Mouse (Mus musculus) MEL (cell line): ENCODE results near the gene Vtcn1. TPM values are rescaled to one million over a fixed set of nuclear protein-coding genes. Genes with fewer than 3 reads are reported as not detected.

Experiments used
- DNase-seq: peaks from one replicate; pipeline ENCODE4 v3.0.0; 2011; ENCODE audit warnings: low read depth, low spot score
- H3K27ac ChIP-seq: 2 replicates; pipeline ENCODE4 v1.5.1; 2012; ENCODE audit warnings: low read depth, mild to moderate bottlenecking, control low read depth, low read length, moderate library complexity; ENCODE audit not compliant: control insufficient read depth
- H3K27me3 ChIP-seq, 2 experiments: fragments of 150-350 bp in 1 of 2; sonication (generic) in 1 of 2; 2 replicates each; pipeline ENCODE4 v1.6.1; 2012; ENCODE audit warnings: low read length in 2 of 2, mild to moderate bottlenecking in 2 of 2, improper control_type of control experiment in 1 of 2, moderate library complexity in 1 of 2; ENCODE audit not compliant: insufficient read depth in 2 of 2, control insufficient read depth in 1 of 2
- H3K36me3 ChIP-seq, 2 experiments: 2 replicates each; pipeline ENCODE4 v1.6.1; 2012 to 2014; ENCODE audit warnings: low read length in 2 of 2, improper control_type of control experiment in 1 of 2, inconsistent platforms in 1 of 2, mild to moderate bottlenecking in 1 of 2; ENCODE audit not compliant: insufficient read depth in 2 of 2, control insufficient read depth in 1 of 2
- H3K4me1 ChIP-seq, 2 experiments: fragments of 150-350 bp in 1 of 2; sonication (generic) in 1 of 2; 2 replicates each; pipeline ENCODE4 v1.6.1; 2012; ENCODE audit warnings: low read length in 2 of 2, improper control_type of control experiment in 1 of 2, mild to moderate bottlenecking in 1 of 2; ENCODE audit not compliant: insufficient read depth in 2 of 2, control insufficient read depth in 1 of 2
- H3K4me3 ChIP-seq, 2 experiments: fragments of 150-350 bp in 1 of 2; sonication (generic) in 1 of 2; 2 replicates each; pipeline ENCODE4 v1.5.1; 2012; ENCODE audit warnings: low read depth in 2 of 2, low read length in 2 of 2, mild to moderate bottlenecking in 2 of 2, moderate library complexity in 2 of 2, control low read depth in 1 of 2, improper control_type of control experiment in 1 of 2; ENCODE audit not compliant: control insufficient read depth in 1 of 2, insufficient read depth in 1 of 2
- H3K79me2 ChIP-seq: 2 replicates; pipeline ENCODE4 v1.6.1; 2012; ENCODE audit warnings: mild to moderate bottlenecking, low read length, moderate library complexity; ENCODE audit not compliant: control insufficient read depth, poor library complexity, insufficient read depth
- H3K9ac ChIP-seq: 2 replicates; pipeline ENCODE4 v1.6.1; 2012; ENCODE audit warnings: low read depth, mild to moderate bottlenecking, control low read depth, low read length, moderate library complexity; ENCODE audit not compliant: control insufficient read depth, poor library complexity, severe bottlenecking
- H3K9me3 ChIP-seq: fragments of 150-350 bp; sonication (generic); replicated peaks from 2 replicates; pipeline ENCODE4 v1.6.1; 2012; ENCODE audit warnings: mild to moderate bottlenecking, low read length, improper control_type of control experiment, moderate library complexity; ENCODE audit not compliant: insufficient read depth
- BHLHE40 ChIP-seq: IDR thresholded peaks from 2 replicates; pipeline ENCODE4 v1.6.1; 2012; ENCODE audit warnings: low read depth, mild to moderate bottlenecking, inconsistent platforms, low read length, improper control_type of control experiment, borderline replicate concordance
- CHD1 ChIP-seq: IDR thresholded peaks from 2 replicates; pipeline ENCODE4 v1.6.1; 2012; ENCODE audit warnings: low read depth, mild to moderate bottlenecking, inconsistent platforms, low read length, improper control_type of control experiment
- CTCF ChIP-seq, 3 experiments: IDR thresholded peaks in 2 of 3; conservative IDR thresholded peaks in 1 of 3; 2 replicates each; pipeline ENCODE4 v1.5.1; 2011 to 2012; ENCODE audit warnings: low read length in 3 of 3, low read depth in 2 of 3, mild to moderate bottlenecking in 2 of 3, improper control_type of control experiment in 1 of 3, inconsistent platforms in 1 of 3, mixed read lengths in 1 of 3, moderate library complexity in 1 of 3; ENCODE audit not compliant: control insufficient read depth in 1 of 3, insufficient read depth in 1 of 3, poor library complexity in 1 of 3, severe bottlenecking in 1 of 3
- E2F4 ChIP-seq: IDR thresholded peaks from 2 replicates; pipeline ENCODE4 v1.6.1; 2011; ENCODE audit warnings: low read depth, low read length, improper control_type of control experiment, borderline replicate concordance
- ELF1 ChIP-seq: IDR thresholded peaks from 2 replicates; pipeline ENCODE4 v1.6.1; 2014; ENCODE audit warnings: low read depth, mild to moderate bottlenecking, inconsistent platforms, low read length, improper control_type of control experiment, moderate library complexity
- KAT2A ChIP-seq: conservative IDR thresholded peaks from 2 replicates; pipeline ENCODE4 v1.6.1; 2012; ENCODE audit warnings: low read depth, low read length, improper control_type of control experiment, inconsistent platforms
- MYC ChIP-seq: IDR thresholded peaks from 2 replicates; pipeline ENCODE4 v1.6.1; 2011; ENCODE audit warnings: low read depth, mild to moderate bottlenecking, low read length, improper control_type of control experiment, moderate library complexity
- NELFE ChIP-seq: IDR thresholded peaks from 2 replicates; pipeline ENCODE4 v1.6.1; 2011; ENCODE audit warnings: low read depth, low read length, improper control_type of control experiment
- NRF1 ChIP-seq: IDR thresholded peaks from 2 replicates; pipeline ENCODE4 v1.6.1; 2014; ENCODE audit warnings: low read depth, mild to moderate bottlenecking, inconsistent platforms, low read length, improper control_type of control experiment, moderate library complexity; ENCODE audit not compliant: poor library complexity, insufficient read depth, severe bottlenecking
- POLR2A ChIP-seq, 2 experiments: IDR thresholded peaks; 2 replicates each; pipeline ENCODE4 v1.6.1; 2011 to 2012; ENCODE audit warnings: low read length in 2 of 2, mild to moderate bottlenecking in 2 of 2, control low read depth in 1 of 2, improper control_type of control experiment in 1 of 2, low read depth in 1 of 2, moderate library complexity in 1 of 2; ENCODE audit not compliant: control insufficient read depth in 1 of 2, insufficient read depth in 1 of 2, poor library complexity in 1 of 2
- POLR2AphosphoS2 ChIP-seq: IDR thresholded peaks from 2 replicates; pipeline ENCODE4 v1.6.1; 2011; ENCODE audit warnings: low read length, improper control_type of control experiment
- TAL1 ChIP-seq: IDR thresholded peaks from 2 replicates; pipeline ENCODE4 v1.6.1; 2012; ENCODE audit warnings: mild to moderate bottlenecking, inconsistent platforms, low read length, moderate library complexity, mixed read lengths
- UBTF ChIP-seq: IDR thresholded peaks from 2 replicates; pipeline ENCODE4 v1.6.1; 2012; ENCODE audit warnings: low read depth, mild to moderate bottlenecking, inconsistent platforms, low read length, improper control_type of control experiment, moderate library complexity, borderline replicate concordance; ENCODE audit not compliant: insufficient read depth
- USF1 ChIP-seq: IDR thresholded peaks from 2 replicates; pipeline ENCODE4 v1.6.1; 2014; ENCODE audit warnings: low read depth, mild to moderate bottlenecking, inconsistent platforms, low read length, improper control_type of control experiment, moderate library complexity
- USF2 ChIP-seq, 2 experiments: IDR thresholded peaks; 2 replicates each; pipeline ENCODE4 v1.6.1; 2011 to 2012; ENCODE audit warnings: improper control_type of control experiment in 2 of 2, low read length in 2 of 2, borderline replicate concordance in 1 of 2, inconsistent platforms in 1 of 2, low read depth in 1 of 2, mild to moderate bottlenecking in 1 of 2; ENCODE audit not compliant: insufficient read depth in 1 of 2
- ZC3H11A ChIP-seq: IDR thresholded peaks from 2 replicates; pipeline ENCODE4 v1.6.1; 2012; ENCODE audit warnings: low read depth, mild to moderate bottlenecking, inconsistent platforms, low read length, improper control_type of control experiment
- ZMIZ1 ChIP-seq: IDR thresholded peaks from 2 replicates; pipeline ENCODE4 v1.6.1; 2012; ENCODE audit warnings: low read depth, mild to moderate bottlenecking, inconsistent platforms, low read length, improper control_type of control experiment, moderate library complexity
- ZNF384 ChIP-seq: IDR thresholded peaks from 2 replicates; pipeline ENCODE4 v1.6.1; 2012; ENCODE audit warnings: low read depth, mild to moderate bottlenecking, inconsistent platforms, low read length, improper control_type of control experiment
- polyA plus RNA-seq, 2 experiments: library from polyadenylated mRNA; stranded (reverse) in 1 of 2; unstranded in 1 of 2; fragments of >175 nt in 1 of 2; fragments of >200 nt in 1 of 2; gene quantifications; 2 replicates each; pipeline versions ENCODE4 v1.2.1 to v1.2.4; 2012; ENCODE audit warnings: low replicate concordance in 2 of 2, low read depth in 1 of 2; ENCODE audit not compliant: insufficient read length in 2 of 2, insufficient read depth in 1 of 2, missing spikeins in 1 of 2
- total RNA-seq: library from RNA; depleted of rRNA; stranded (reverse); fragments of 300-350 nt; gene quantifications from 2 replicates; pipeline ENCODE4 v1.2.3, GENCODE M21; 2012

Vtcn1 gene
- total and polyA plus RNA-seq, 3 experiments = not detected

- Histone ChIP-seq H3K27ac (no peak overlapping the region), H3K79me2 (no peaks in the 10 kb centered on the region), H3K9ac (no peak overlapping the region), H3K9me3 (no peaks in the 10 kb centered on the region), H3K4me1 (peaks cover 0 to 3% of the 10 kb centered on the region in 2 experiments; a peak in 2 of 4 replicates), H3K36me3 (peaks cover 0 to 6% of the 10 kb centered on the region in 2 experiments; a peak in 2 of 4 replicates), H3K4me3 (no peak overlapping the region), H3K27me3 (peaks cover 0 to 2% of the 10 kb centered on the region in 2 experiments; a peak in 2 of 4 replicates)
- TF ChIP-seq CHD1 (no peak), ZNF384 (no peak), CTCF (IDR thresholded peaks at IDR 0.05 in 2 of 3, conservative IDR thresholded peaks at IDR 0.05 in 1 of 3; ENCODE audit: control insufficient read depth in 1 of 3, insufficient read depth in 1 of 3, low read depth in 2 of 3, low read length in 3 of 3, poor library complexity in 1 of 3, severe bottlenecking in 1 of 3) (no peak), MYC (no peak), ELF1 (no peak), BHLHE40 (no peak), NELFE (no peak), TAL1 (no peak), E2F4 (no peak), ZC3H11A (no peak), USF2 (IDR thresholded peaks at IDR 0.05; ENCODE audit: borderline replicate concordance in 1 of 2, insufficient read depth in 1 of 2, low read depth in 1 of 2, low read length in 2 of 2) (no peak), KAT2A (no peak), NRF1 (no peak), POLR2A (IDR thresholded peaks at IDR 0.05; ENCODE audit: control insufficient read depth in 1 of 2, insufficient read depth in 1 of 2, low read depth in 1 of 2, low read length in 2 of 2, poor library complexity in 1 of 2) (no peak)
- no peak for DNase-seq
These were observed 85.4 kb downstream of the Vtcn1 start for GRCm38 (mm10) chr3:100910621-100911020.

DNA sequence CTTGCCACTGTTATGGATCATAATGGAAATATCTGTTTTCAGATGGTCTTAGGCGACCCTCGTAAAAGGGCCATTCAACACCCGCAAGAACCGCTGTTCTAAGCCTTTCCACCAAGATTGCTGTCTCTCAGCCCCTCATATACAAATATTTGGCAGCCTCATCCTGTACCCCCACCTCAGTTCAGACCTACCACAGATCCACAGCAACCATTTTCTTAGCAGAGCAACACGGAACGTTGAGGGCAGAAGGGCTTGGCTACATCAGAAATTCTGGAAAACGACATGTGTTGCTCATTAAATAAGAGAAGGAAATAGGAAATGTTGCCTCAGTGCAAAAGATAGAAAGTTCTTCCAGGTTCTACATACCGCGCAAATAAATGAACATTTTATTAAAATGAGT, 85.8 kb downstream of the Vtcn1 start:
- H3K36me3 ChIP-seq = peaks cover 0 to 2% of the 10 kb centered on the region in 2 experiments; a peak in 2 of 4 replicates
- DNase-seq = no peak
- peaks cover 0 to 2% of the 10 kb centered on the region in 2 experiments; a peak in 2 of 4 replicates for H3K27me3 ChIP-seq
- H3K4me3 ChIP-seq = no peak overlapping the region
- H3K4me1 ChIP-seq = peaks cover 0 to 3% of the 10 kb centered on the region in 2 experiments; a peak in 2 of 4 replicates
- no peak overlapping the region for H3K9ac ChIP-seq
- no peak overlapping the region for H3K27ac ChIP-seq
- no peak for TF ChIP-seq BHLHE40
- no peak for TF ChIP-seq USF1
- no peak for TF ChIP-seq POLR2AphosphoS2
- TF ChIP-seq ZMIZ1 = no peak
- no peak for TF ChIP-seq UBTF
- H3K79me2 ChIP-seq = no peaks in the 10 kb centered on the region
- no peaks in the 10 kb centered on the region for H3K9me3 ChIP-seq
